Mouse (Mus musculus) forebrain, embryonic 13.5 days (tissue): Measurements from ENCODE around the gene Nupl1. TPM values are rescaled to one million over a fixed set of nuclear protein-coding genes. Genes with fewer than 3 reads are reported as not detected.
A peak's percentile ranks its signal among the peaks of the same experiment; 100 is the strongest.

Source experiments
- ATAC-seq: fragments of 200-750 bp; cut with Nextera tagmentation; 2 replicates; pipeline ENCODE4 v1.8.0; 2017
- H3K27ac ChIP-seq: fragments of 300-500 bp; sonication (generic); 2 replicates; pipeline ENCODE4 v1.5.1; 2015; ENCODE audit warnings: inconsistent platforms, mild to moderate bottlenecking, moderate library complexity
- H3K27me3 ChIP-seq: fragments of 300-500 bp; sonication (generic); 2 replicates; pipeline ENCODE4 v1.6.1; 2015; ENCODE audit warnings: mild to moderate bottlenecking, inconsistent platforms
- H3K36me3 ChIP-seq: fragments of 300-500 bp; sonication (generic); 2 replicates; pipeline ENCODE4 v1.6.1; 2015; ENCODE audit warnings: mild to moderate bottlenecking, inconsistent platforms; ENCODE audit not compliant: poor library complexity, severe bottlenecking
- H3K4me1 ChIP-seq: fragments of 300-500 bp; sonication (generic); 2 replicates; pipeline ENCODE4 v1.6.1; 2015; ENCODE audit warnings: inconsistent platforms
- H3K4me2 ChIP-seq: fragments of 300-500 bp; sonication (generic); 2 replicates; pipeline ENCODE4 v1.6.1; 2015; ENCODE audit warnings: inconsistent platforms, mild to moderate bottlenecking, moderate library complexity
- H3K4me3 ChIP-seq: fragments of 300-500 bp; sonication (generic); 2 replicates; pipeline ENCODE4 v1.5.1; 2015; ENCODE audit warnings: mild to moderate bottlenecking, inconsistent platforms
- H3K9ac ChIP-seq: fragments of 300-500 bp; sonication (generic); 2 replicates; pipeline ENCODE4 v1.6.1; 2015; ENCODE audit warnings: mild to moderate bottlenecking, inconsistent platforms
- H3K9me3 ChIP-seq: fragments of 300-500 bp; sonication (generic); replicated peaks from 2 replicates; pipeline ENCODE4 v1.6.1; 2016; ENCODE audit warnings: inconsistent platforms
- WGBS: fragments of 180-500 bp; shearing (Covaris S2); methylation state at CpG from one replicate; pipeline ENCODE4 v1.1.7; 2015; 5-methylcytosine and 5-hydroxymethylcytosine counted together
- polyA plus RNA-seq: library from polyadenylated mRNA; unstranded; fragments of >200 nt; fragmentation: Nextera tagmentation; extraction: Ambion mirVana; gene quantifications from 2 replicates; pipeline ENCODE4 v1.2.1, GENCODE M21; 2015

The Nupl1 gene
- polyA plus RNA-seq, 1 experiment from 2014 or later, result 0.05 TPM

GRCm38 (mm10) chr14:60262316-60262715, 11.1 kb upstream of the Nupl1 start:
- Histone ChIP-seq H3K36me3 (no peaks in the 10 kb centered on the region), H3K9me3 (no peaks in the 10 kb centered on the region), H3K9ac (no peak overlapping the region), H3K27me3 (no peaks in the 10 kb centered on the region), H3K27ac (no peak overlapping the region), H3K4me2 (no peak overlapping the region), H3K4me1 (peaks cover 15% of the 10 kb centered on the region), H3K4me3 (no peak overlapping the region)
- WGBS, result 74% methylated on average over 7 of the region's 7 CpGs
- ATAC-seq, result no peak

GRCm38 (mm10) chr14:60257851-60258250, 6.6 kb upstream of the Nupl1 start:
- no peak overlapping the region for H3K9ac ChIP-seq
- H3K4me2 ChIP-seq, result no peak overlapping the region
- no peak for ATAC-seq
- H3K27me3 ChIP-seq, result no peaks in the 10 kb centered on the region
- no peaks in the 10 kb centered on the region for H3K36me3 ChIP-seq
- no peaks in the 10 kb centered on the region for H3K4me1 ChIP-seq
- 85% methylated on average over 1 of the region's 1 CpGs for WGBS
- no peaks in the 10 kb centered on the region for H3K9me3 ChIP-seq
- no peak overlapping the region for H3K4me3 ChIP-seq
- H3K27ac ChIP-seq, result no peak overlapping the region

- H3K4me3 ChIP-seq, result no peak overlapping the region
- ATAC-seq, result no peak
- H3K9me3 ChIP-seq, result no peaks in the 10 kb centered on the region
- no peak overlapping the region for H3K4me2 ChIP-seq
- no peak overlapping the region for H3K9ac ChIP-seq
- WGBS, result 75% methylated on average over 4 of the region's 4 CpGs
- no peaks in the 10 kb centered on the region for H3K27me3 ChIP-seq
- H3K4me1 ChIP-seq, result peaks cover 6% of the 10 kb centered on the region
- H3K27ac ChIP-seq, result no peak overlapping the region
- no peaks in the 10 kb centered on the region for H3K36me3 ChIP-seq
Measured at GRCm38 (mm10) chr14:60257101-60257500, 5.9 kb upstream of the Nupl1 start.

- Histone ChIP-seq H3K9me3 (no peaks in the 10 kb centered on the region), H3K27me3 (no peaks in the 10 kb centered on the region), H3K27ac (no peak overlapping the region), H3K4me3 (no peak overlapping the region), H3K4me2 (no peak overlapping the region), H3K4me1 (peaks cover 8% of the 10 kb centered on the region), H3K36me3 (no peaks in the 10 kb centered on the region), H3K9ac (no peak overlapping the region)
- WGBS, result 31% methylated on average over 3 of the region's 3 CpGs
- no peak for ATAC-seq
Measured at GRCm38 (mm10) chr14:60256356-60256755, 5.1 kb upstream of the Nupl1 start.

- Histone ChIP-seq H3K36me3 (no peaks in the 10 kb centered on the region), H3K4me2 (no peak overlapping the region), H3K4me3 (no peak overlapping the region), H3K9ac (no peak overlapping the region), H3K27ac (no peak overlapping the region), H3K27me3 (no peaks in the 10 kb centered on the region), H3K9me3 (no peaks in the 10 kb centered on the region), H3K4me1 (peaks cover 15% of the 10 kb centered on the region)
- no peak for ATAC-seq
Measured at GRCm38 (mm10) chr14:60254774-60255173, 3.5 kb upstream of the Nupl1 start.

- H3K9me3 ChIP-seq, result no peaks in the 10 kb centered on the region
- no peak overlapping the region for H3K4me3 ChIP-seq
- no peaks in the 10 kb centered on the region for H3K27me3 ChIP-seq
- 95% methylated on average over 3 of the region's 3 CpGs for WGBS
- no peak overlapping the region for H3K9ac ChIP-seq
- ATAC-seq, result no peak
- H3K36me3 ChIP-seq, result no peaks in the 10 kb centered on the region
- peaks cover 27% of the 10 kb centered on the region for H3K4me1 ChIP-seq
- H3K4me2 ChIP-seq, result no peak overlapping the region
- no peak overlapping the region for H3K27ac ChIP-seq
Measured at GRCm38 (mm10) chr14:60253466-60253865, 2.2 kb upstream of the Nupl1 start.

GRCm38 (mm10) chr14:60252004-60253000, 1.1 kb upstream of the Nupl1 start:
- Histone ChIP-seq H3K27ac (peak overlapping the region; percentile 75), H3K9ac (peak overlapping the region; percentile 97), H3K4me2 (peak overlapping the region; percentile 89), H3K4me1 (peaks cover 27% of the 10 kb centered on the region), H3K4me3 (peak overlapping the region; percentile 93), H3K36me3 (no peaks in the 10 kb centered on the region), H3K27me3 (no peaks in the 10 kb centered on the region), H3K9me3 (no peaks in the 10 kb centered on the region)
- no peak; the same call in 1 of the 2 replicates for ATAC-seq
- WGBS, result 21% methylated on average over 15 of the region's 15 CpGs

GRCm38 (mm10) chr14:60250879-60251278, 352 bp downstream of the Nupl1 start:
- Histone ChIP-seq H3K27me3 (no peaks in the 10 kb centered on the region), H3K9me3 (no peaks in the 10 kb centered on the region), H3K4me3 (peak overlapping the region; percentile 93), H3K4me1 (peaks cover 27% of the 10 kb centered on the region), H3K27ac (peak overlapping the region; percentile 87), H3K4me2 (peak overlapping the region; percentile 89), H3K9ac (peak overlapping the region; percentile 97), H3K36me3 (no peaks in the 10 kb centered on the region)
- peak; percentile 70 for ATAC-seq
- under 1% methylated on average over 39 of the region's 39 CpGs for WGBS

GRCm38 (mm10) chr14:60250366-60250765, 865 bp downstream of the Nupl1 start:
- H3K4me1 ChIP-seq, result peaks cover 27% of the 10 kb centered on the region
- no peaks in the 10 kb centered on the region for H3K27me3 ChIP-seq
- H3K36me3 ChIP-seq, result 0 out of 2 replicates have a peak, but pooled peaks cover under 1% of the 10 kb centered on the region
- H3K9me3 ChIP-seq, result no peaks in the 10 kb centered on the region
- no peak for ATAC-seq
- H3K9ac ChIP-seq, result peak overlapping the region; percentile 97
- 18% methylated on average over 8 of the region's 8 CpGs for WGBS
- H3K27ac ChIP-seq, result no peak overlapping the region; the same call in 1 of the 2 replicates
- peak overlapping the region; percentile 93 for H3K4me3 ChIP-seq
- H3K4me2 ChIP-seq, result peak overlapping the region; percentile 89

- Histone ChIP-seq H3K27ac (no peak overlapping the region), H3K9ac (no peak overlapping the region), H3K4me1 (no peaks in the 10 kb centered on the region), H3K4me2 (no peak overlapping the region), H3K27me3 (no peaks in the 10 kb centered on the region), H3K9me3 (no peaks in the 10 kb centered on the region), H3K4me3 (no peak overlapping the region), H3K36me3 (peaks cover 59% of the 10 kb centered on the region)
- ATAC-seq, result no peak
- 91% methylated on average over 3 of the region's 3 CpGs for WGBS
Measured at GRCm38 (mm10) chr14:60238551-60238950, 12.7 kb downstream of the Nupl1 start.

- H3K9ac ChIP-seq, result no peak overlapping the region
- no peaks in the 10 kb centered on the region for H3K27me3 ChIP-seq
- H3K27ac ChIP-seq, result no peak overlapping the region
- no peak overlapping the region for H3K4me2 ChIP-seq
- 85% methylated on average over 10 of the region's 10 CpGs for WGBS
- H3K4me1 ChIP-seq, result no peaks in the 10 kb centered on the region
- H3K36me3 ChIP-seq, result peaks cover 47% of the 10 kb centered on the region
- no peaks in the 10 kb centered on the region for H3K9me3 ChIP-seq
- no peak overlapping the region for H3K4me3 ChIP-seq
- no peak for ATAC-seq
Measured at GRCm38 (mm10) chr14:60219886-60220285, 31.3 kb downstream of the Nupl1 start.

GRCm38 (mm10) chr14:60217616-60218015, 33.6 kb downstream of the Nupl1 start:
- 97% methylated on average over 4 of the region's 4 CpGs for WGBS
- Histone ChIP-seq H3K27me3 (no peaks in the 10 kb centered on the region), H3K4me2 (no peak overlapping the region), H3K27ac (no peak overlapping the region), H3K9me3 (no peaks in the 10 kb centered on the region), H3K4me3 (no peak overlapping the region), H3K36me3 (peaks cover 47% of the 10 kb centered on the region), H3K4me1 (no peaks in the 10 kb centered on the region), H3K9ac (no peak overlapping the region)
- ATAC-seq, result no peak
